Mouse (Mus musculus): ENCODE measurements around the gene Olfr1368. TPM values are rescaled to one million over a fixed set of nuclear protein-coding genes. Genes with fewer than 3 reads are reported as not detected.

Olfr1368 gene
- total and polyA plus RNA-seq, 2 experiments from 2014 or later = not detected

- Histone ChIP-seq H3K9ac (replicated peaks; ENCODE audit: low read depth, low read length) (no peak overlapping the region), H3K9me3 (replicated peaks; ENCODE audit: control insufficient read depth, low read length) (no peaks in the 10 kb centered on the region), H3K4me2 (ENCODE audit: low read depth, low read length) (no peak overlapping the region), H3K27me3 (ENCODE audit: control insufficient read depth, insufficient read depth, low read length) (no peaks in the 10 kb centered on the region), H3K4me1 (ENCODE audit: control insufficient read depth, insufficient read depth) (peaks cover 7% of the 10 kb centered on the region), H3K36me3 (replicated peaks; ENCODE audit: control insufficient read depth, insufficient read depth, low read length) (no peaks in the 10 kb centered on the region), H3K27ac (ENCODE audit: low read depth) (no peak overlapping the region), H3K4me3 (ENCODE audit: low read depth, low read length) (no peak overlapping the region)
- ATAC-seq (ENCODE audit: insufficient read depth, low read depth) (no peak), DNase-seq (ENCODE audit: low spot score) (no peak)
- TF ChIP-seq CTCF (IDR thresholded peaks at IDR 0.05; ENCODE audit: low read depth) (no peak), EP300 (IDR thresholded peaks at IDR 0.05; ENCODE audit: low read depth) (no peak)
- WGBS = 78% methylated on average over 11 of the region's 11 CpGs
These were observed 31.1 kb upstream of the Olfr1368 start for GRCm38 (mm10) chr13:21176733-21177132.

DNA sequence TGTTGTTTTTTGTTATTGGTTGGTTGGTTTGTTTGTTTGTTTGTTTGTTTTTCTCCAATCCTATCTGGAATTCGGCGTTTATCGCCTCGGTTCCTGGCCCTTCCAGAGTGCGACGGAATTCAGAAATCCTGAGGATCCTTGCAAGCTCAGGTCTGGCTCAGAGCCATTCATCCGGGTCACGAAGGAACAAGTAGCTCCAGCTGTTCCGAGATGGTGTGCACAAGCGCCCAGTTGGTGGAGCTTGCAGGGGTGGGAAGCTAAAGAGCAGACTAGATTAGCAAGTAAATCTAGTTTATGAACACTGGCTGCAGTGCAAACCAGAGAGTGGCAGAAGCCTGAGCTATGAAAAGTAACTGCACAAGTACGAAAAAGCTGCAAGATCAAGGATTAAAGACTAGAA, 27.4 kb upstream of the Olfr1368 start:
- H3K27me3 ChIP-seq (ENCODE audit: control insufficient read depth, insufficient read depth, low read length) = no peaks in the 10 kb centered on the region
- no peaks in the 10 kb centered on the region for H3K9me3 ChIP-seq (replicated peaks; ENCODE audit: control insufficient read depth, low read length)
- H3K9ac ChIP-seq (replicated peaks; ENCODE audit: low read depth, low read length) = peak overlapping the region; percentile 28; the same call in 1 of the 2 replicates
- peaks cover 7% of the 10 kb centered on the region for H3K4me1 ChIP-seq (ENCODE audit: control insufficient read depth, insufficient read depth)
- ATAC-seq (ENCODE audit: insufficient read depth, low read depth) (peak; percentile 53), DNase-seq (ENCODE audit: low spot score) (peak; percentile 84)
- peak overlapping the region; percentile 76 for H3K4me2 ChIP-seq (ENCODE audit: low read depth, low read length)
- peak overlapping the region; percentile 53 for H3K4me3 ChIP-seq (ENCODE audit: low read depth, low read length)
- TF ChIP-seq CTCF (IDR thresholded peaks at IDR 0.05; ENCODE audit: low read depth) (0 out of 2 replicates have a peak, but pooled peaks have one; percentile 4), EP300 (IDR thresholded peaks at IDR 0.05; ENCODE audit: low read depth) (no peak)
- H3K36me3 ChIP-seq (replicated peaks; ENCODE audit: control insufficient read depth, insufficient read depth, low read length) = no peaks in the 10 kb centered on the region
- H3K27ac ChIP-seq (ENCODE audit: low read depth) = peak overlapping the region; percentile 61
- WGBS = under 1% methylated on average over 11 of the region's 11 CpGs

DNA sequence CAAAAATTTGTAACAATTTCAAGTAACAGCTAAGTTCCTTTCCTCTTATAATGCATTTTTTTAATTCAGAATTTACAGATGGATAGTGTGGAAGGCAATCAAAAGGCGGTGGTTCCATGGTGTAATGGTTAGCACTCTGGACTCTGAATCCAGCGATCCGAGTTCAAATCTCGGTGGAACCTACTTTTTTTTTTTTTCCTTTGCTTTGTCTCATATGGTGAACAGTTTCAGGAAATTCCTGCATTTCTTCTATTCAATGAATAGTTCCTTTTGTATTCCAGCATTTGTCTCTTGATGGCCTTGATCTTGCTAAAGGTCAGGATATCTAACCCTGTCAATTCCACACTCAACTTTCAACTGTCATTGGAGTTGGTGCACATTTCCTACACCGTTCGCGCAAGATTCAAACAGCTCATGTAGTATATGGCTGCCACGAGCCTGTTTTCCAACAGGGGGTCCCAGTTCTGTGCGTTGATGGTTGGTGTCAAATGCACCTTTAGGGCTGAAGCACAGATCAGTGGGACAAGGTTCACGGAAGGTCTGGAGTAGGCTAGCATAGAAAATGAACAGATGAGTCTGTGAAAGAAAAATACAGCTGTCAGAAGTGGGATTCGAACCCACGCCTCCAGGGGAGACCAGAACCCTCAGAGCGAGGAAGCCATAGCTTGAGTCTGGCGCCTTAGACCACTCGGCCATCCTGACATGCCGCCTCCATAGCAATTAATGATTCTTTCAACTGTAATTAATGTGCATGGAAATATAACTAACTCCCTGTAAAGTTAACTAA, 26.8 kb upstream of the Olfr1368 start:
- DNase-seq (ENCODE audit: low spot score) (peak; percentile 52), ATAC-seq (ENCODE audit: insufficient read depth, low read depth) (peak; percentile 54)
- Histone ChIP-seq H3K4me1 (ENCODE audit: control insufficient read depth, insufficient read depth) (peaks cover 7% of the 10 kb centered on the region), H3K27me3 (ENCODE audit: control insufficient read depth, insufficient read depth, low read length) (no peaks in the 10 kb centered on the region), H3K4me3 (ENCODE audit: low read depth, low read length) (peak overlapping the region; percentile 53), H3K4me2 (ENCODE audit: low read depth, low read length) (peak overlapping the region; percentile 76), H3K27ac (ENCODE audit: low read depth) (peak overlapping the region; percentile 61), H3K36me3 (replicated peaks; ENCODE audit: control insufficient read depth, insufficient read depth, low read length) (no peaks in the 10 kb centered on the region), H3K9ac (replicated peaks; ENCODE audit: low read depth, low read length) (peak overlapping the region; percentile 28; the same call in 1 of the 2 replicates), H3K9me3 (replicated peaks; ENCODE audit: control insufficient read depth, low read length) (no peaks in the 10 kb centered on the region)
- WGBS = 0% methylated on average over 16 of the region's 16 CpGs
- TF ChIP-seq CTCF (IDR thresholded peaks at IDR 0.05; ENCODE audit: low read depth) (no peak), EP300 (IDR thresholded peaks at IDR 0.05; ENCODE audit: low read depth) (no peak)

DNA sequence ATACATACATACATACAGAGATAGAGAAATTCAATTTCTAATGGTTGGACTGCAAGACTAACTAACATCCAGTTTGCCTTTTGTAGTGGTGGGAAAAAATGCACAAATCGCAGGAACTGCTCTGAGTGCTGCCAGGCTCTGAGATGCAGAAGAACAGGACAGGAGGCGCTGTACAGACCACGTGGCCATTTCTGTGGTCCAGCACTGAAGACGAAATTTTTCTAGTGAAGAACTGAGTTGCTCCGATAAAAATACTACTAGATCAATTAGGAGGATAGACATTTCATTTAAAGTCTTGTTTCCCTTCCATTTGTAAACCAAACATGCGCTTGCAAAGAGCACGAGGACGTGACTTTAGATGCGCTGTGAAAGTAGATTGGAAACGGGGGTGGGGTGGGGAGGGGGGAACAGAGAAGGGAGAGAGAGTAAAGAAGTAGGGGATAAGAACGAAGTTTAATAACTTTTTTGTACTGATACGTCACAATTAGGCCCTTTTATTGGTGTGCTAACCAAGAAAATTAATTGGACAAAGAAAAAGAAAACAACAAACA, 26.0 kb upstream of the Olfr1368 start:
- Histone ChIP-seq H3K4me2 (ENCODE audit: low read depth, low read length) (peak overlapping the region; percentile 76), H3K9ac (replicated peaks; ENCODE audit: low read depth, low read length) (no peak overlapping the region), H3K36me3 (replicated peaks; ENCODE audit: control insufficient read depth, insufficient read depth, low read length) (no peaks in the 10 kb centered on the region), H3K27me3 (ENCODE audit: control insufficient read depth, insufficient read depth, low read length) (no peaks in the 10 kb centered on the region), H3K4me3 (ENCODE audit: low read depth, low read length) (peak overlapping the region; percentile 53), H3K4me1 (ENCODE audit: control insufficient read depth, insufficient read depth) (peaks cover 7% of the 10 kb centered on the region), H3K9me3 (replicated peaks; ENCODE audit: control insufficient read depth, low read length) (no peaks in the 10 kb centered on the region), H3K27ac (ENCODE audit: low read depth) (no peak overlapping the region)
- DNase-seq (ENCODE audit: low spot score) (peak; percentile 53), ATAC-seq (ENCODE audit: insufficient read depth, low read depth) (no peak)
- TF ChIP-seq CTCF (IDR thresholded peaks at IDR 0.05; ENCODE audit: low read depth) (0 out of 2 replicates have a peak, but pooled peaks have one; percentile 33), EP300 (IDR thresholded peaks at IDR 0.05; ENCODE audit: low read depth) (no peak)
- WGBS = under 1% methylated on average over 12 of the region's 12 CpGs

- Histone ChIP-seq H3K27me3 (ENCODE audit: control insufficient read depth, insufficient read depth, low read length) (no peaks in the 10 kb centered on the region), H3K4me3 (ENCODE audit: low read depth, low read length) (peak overlapping the region; percentile 22; the same call in 1 of the 2 replicates), H3K27ac (ENCODE audit: low read depth) (no peak overlapping the region), H3K9me3 (replicated peaks; ENCODE audit: control insufficient read depth, low read length) (no peaks in the 10 kb centered on the region), H3K4me2 (ENCODE audit: low read depth, low read length) (peak overlapping the region; percentile 76), H3K4me1 (ENCODE audit: control insufficient read depth, insufficient read depth) (peaks cover 7% of the 10 kb centered on the region), H3K36me3 (replicated peaks; ENCODE audit: control insufficient read depth, insufficient read depth, low read length) (no peaks in the 10 kb centered on the region), H3K9ac (replicated peaks; ENCODE audit: low read depth, low read length) (no peak overlapping the region)
- DNase-seq (ENCODE audit: low spot score) (no peak), ATAC-seq (ENCODE audit: insufficient read depth, low read depth) (no peak)
- WGBS = 10% methylated on average over 15 of the region's 15 CpGs
- TF ChIP-seq EP300 (IDR thresholded peaks at IDR 0.05; ENCODE audit: low read depth) = no peak
- TF ChIP-seq CTCF (IDR thresholded peaks at IDR 0.05; ENCODE audit: low read depth) = no peak
These were observed 25.5 kb upstream of the Olfr1368 start for GRCm38 (mm10) chr13:21171156-21171530.

Measured in heart, postnatal 0 days (tissue).